Mouse (Mus musculus) MEL (cell line): ENCODE measurements at regions not wholly inside any gene's neighbourhood (a gene's known extent, or its start where the extent isn't known, plus 50 kb on each side); places are given as distances from the start of the nearest gene placed in this dataset.

Experiments
- DNase-seq: peaks from one replicate; pipeline ENCODE4 v3.0.0; 2011; ENCODE audit warnings: low read depth, low spot score
- H3K27ac ChIP-seq: 2 replicates; pipeline ENCODE4 v1.5.1; 2012; ENCODE audit warnings: low read depth, mild to moderate bottlenecking, control low read depth, low read length, moderate library complexity; ENCODE audit not compliant: control insufficient read depth
- H3K27me3 ChIP-seq, 2 experiments: fragments of 150-350 bp in 1 of 2; sonication (generic) in 1 of 2; 2 replicates each; pipeline ENCODE4 v1.6.1; 2012; ENCODE audit warnings: low read length in 2 of 2, mild to moderate bottlenecking in 2 of 2, improper control_type of control experiment in 1 of 2, moderate library complexity in 1 of 2; ENCODE audit not compliant: insufficient read depth in 2 of 2, control insufficient read depth in 1 of 2
- H3K36me3 ChIP-seq, 2 experiments: 2 replicates each; pipeline ENCODE4 v1.6.1; 2012 to 2014; ENCODE audit warnings: low read length in 2 of 2, improper control_type of control experiment in 1 of 2, inconsistent platforms in 1 of 2, mild to moderate bottlenecking in 1 of 2; ENCODE audit not compliant: insufficient read depth in 2 of 2, control insufficient read depth in 1 of 2
- H3K4me1 ChIP-seq, 2 experiments: fragments of 150-350 bp in 1 of 2; sonication (generic) in 1 of 2; 2 replicates each; pipeline ENCODE4 v1.6.1; 2012; ENCODE audit warnings: low read length in 2 of 2, improper control_type of control experiment in 1 of 2, mild to moderate bottlenecking in 1 of 2; ENCODE audit not compliant: insufficient read depth in 2 of 2, control insufficient read depth in 1 of 2
- H3K4me3 ChIP-seq, 2 experiments: fragments of 150-350 bp in 1 of 2; sonication (generic) in 1 of 2; 2 replicates each; pipeline ENCODE4 v1.5.1; 2012; ENCODE audit warnings: low read depth in 2 of 2, low read length in 2 of 2, mild to moderate bottlenecking in 2 of 2, moderate library complexity in 2 of 2, control low read depth in 1 of 2, improper control_type of control experiment in 1 of 2; ENCODE audit not compliant: control insufficient read depth in 1 of 2, insufficient read depth in 1 of 2
- H3K79me2 ChIP-seq: 2 replicates; pipeline ENCODE4 v1.6.1; 2012; ENCODE audit warnings: mild to moderate bottlenecking, low read length, moderate library complexity; ENCODE audit not compliant: control insufficient read depth, poor library complexity, insufficient read depth
- H3K9ac ChIP-seq: 2 replicates; pipeline ENCODE4 v1.6.1; 2012; ENCODE audit warnings: low read depth, mild to moderate bottlenecking, control low read depth, low read length, moderate library complexity; ENCODE audit not compliant: control insufficient read depth, poor library complexity, severe bottlenecking
- H3K9me3 ChIP-seq: fragments of 150-350 bp; sonication (generic); replicated peaks from 2 replicates; pipeline ENCODE4 v1.6.1; 2012; ENCODE audit warnings: mild to moderate bottlenecking, low read length, improper control_type of control experiment, moderate library complexity; ENCODE audit not compliant: insufficient read depth
- CHD2 ChIP-seq: IDR thresholded peaks from 2 replicates; pipeline ENCODE4 v1.6.1; 2011; ENCODE audit warnings: low read length, improper control_type of control experiment
- E2F4 ChIP-seq: IDR thresholded peaks from 2 replicates; pipeline ENCODE4 v1.6.1; 2011; ENCODE audit warnings: low read depth, low read length, improper control_type of control experiment, borderline replicate concordance
- GABPA ChIP-seq: IDR thresholded peaks from 2 replicates; pipeline ENCODE4 v1.6.1; 2012; ENCODE audit warnings: low read depth, mild to moderate bottlenecking, inconsistent platforms, low read length, improper control_type of control experiment, moderate library complexity
- GATA1 ChIP-seq: IDR thresholded peaks from 2 replicates; pipeline ENCODE4 v1.6.1; 2011; ENCODE audit warnings: low read depth, low read length, improper control_type of control experiment
- HCFC1 ChIP-seq: IDR thresholded peaks from 2 replicates; pipeline ENCODE4 v1.6.1; 2012; ENCODE audit warnings: low read depth, mild to moderate bottlenecking, inconsistent platforms, low read length, improper control_type of control experiment, moderate library complexity
- JUND ChIP-seq: IDR thresholded peaks from 2 replicates; pipeline ENCODE4 v1.6.1; 2011; ENCODE audit warnings: low read depth, mild to moderate bottlenecking, improper control_type of control experiment, low read length
- KAT2A ChIP-seq: conservative IDR thresholded peaks from 2 replicates; pipeline ENCODE4 v1.6.1; 2012; ENCODE audit warnings: low read depth, low read length, improper control_type of control experiment, inconsistent platforms
- MEF2A ChIP-seq: IDR thresholded peaks from 2 replicates; pipeline ENCODE4 v1.6.1; 2014; ENCODE audit warnings: low read depth, mild to moderate bottlenecking, inconsistent platforms, low read length, improper control_type of control experiment; ENCODE audit not compliant: poor library complexity, insufficient replicate concordance, severe bottlenecking; ENCODE audit errors: extremely low read depth
- MXI1 ChIP-seq: IDR thresholded peaks from 2 replicates; pipeline ENCODE4 v1.6.1; 2011; ENCODE audit warnings: mild to moderate bottlenecking, low read depth, low read length, improper control_type of control experiment
- MYC ChIP-seq: IDR thresholded peaks from 2 replicates; pipeline ENCODE4 v1.6.1; 2011; ENCODE audit warnings: low read depth, mild to moderate bottlenecking, low read length, improper control_type of control experiment, moderate library complexity
- NELFE ChIP-seq: IDR thresholded peaks from 2 replicates; pipeline ENCODE4 v1.6.1; 2011; ENCODE audit warnings: low read depth, low read length, improper control_type of control experiment
- POLR2AphosphoS2 ChIP-seq: IDR thresholded peaks from 2 replicates; pipeline ENCODE4 v1.6.1; 2011; ENCODE audit warnings: low read length, improper control_type of control experiment
- SIN3A ChIP-seq: IDR thresholded peaks from 2 replicates; pipeline ENCODE4 v1.6.1; 2012; ENCODE audit warnings: low read length, improper control_type of control experiment, inconsistent platforms
- SMC3 ChIP-seq: IDR thresholded peaks from 2 replicates; pipeline ENCODE4 v1.6.1; 2011; ENCODE audit warnings: low read depth, low read length, improper control_type of control experiment
- TAL1 ChIP-seq: IDR thresholded peaks from 2 replicates; pipeline ENCODE4 v1.6.1; 2012; ENCODE audit warnings: mild to moderate bottlenecking, inconsistent platforms, low read length, moderate library complexity, mixed read lengths
- TCF12 ChIP-seq: IDR thresholded peaks from 2 replicates; pipeline ENCODE4 v1.6.1; 2014; ENCODE audit warnings: low read depth, mild to moderate bottlenecking, inconsistent platforms, low read length, improper control_type of control experiment, moderate library complexity
- USF1 ChIP-seq: IDR thresholded peaks from 2 replicates; pipeline ENCODE4 v1.6.1; 2014; ENCODE audit warnings: low read depth, mild to moderate bottlenecking, inconsistent platforms, low read length, improper control_type of control experiment, moderate library complexity
- ZKSCAN1 ChIP-seq: IDR thresholded peaks from 2 replicates; pipeline ENCODE4 v1.6.1; 2012; ENCODE audit warnings: low read depth, mild to moderate bottlenecking, inconsistent platforms, low read length, improper control_type of control experiment, moderate library complexity
- ZMIZ1 ChIP-seq: IDR thresholded peaks from 2 replicates; pipeline ENCODE4 v1.6.1; 2012; ENCODE audit warnings: low read depth, mild to moderate bottlenecking, inconsistent platforms, low read length, improper control_type of control experiment, moderate library complexity
- ZNF384 ChIP-seq: IDR thresholded peaks from 2 replicates; pipeline ENCODE4 v1.6.1; 2012; ENCODE audit warnings: low read depth, mild to moderate bottlenecking, inconsistent platforms, low read length, improper control_type of control experiment

DNA sequence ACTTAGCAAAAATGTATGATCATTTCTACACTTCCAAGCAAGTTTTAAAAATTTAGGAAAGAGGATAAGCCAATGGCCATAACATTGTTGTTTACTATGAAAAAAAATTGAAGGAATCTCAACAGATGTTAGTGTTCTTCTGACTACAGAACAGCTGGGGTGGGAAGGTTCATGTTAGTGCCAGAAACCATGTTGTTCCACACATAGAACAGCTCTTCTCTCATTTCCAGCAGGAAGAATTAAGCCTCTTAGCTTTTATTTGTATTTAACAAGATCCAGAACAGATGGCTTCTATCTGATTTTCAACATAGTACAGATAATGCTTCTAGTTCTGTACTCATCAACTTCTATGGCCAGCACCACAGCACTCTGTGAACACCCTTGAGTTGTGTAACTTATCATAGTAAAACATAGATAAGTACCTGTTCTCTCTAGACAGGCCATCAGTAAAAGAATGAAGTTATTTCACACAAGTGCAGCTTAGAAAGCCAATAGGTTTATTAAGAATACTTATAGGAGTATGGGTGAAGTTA, 241.0 kb downstream of the Plod2 start:
- TF ChIP-seq MXI1 (no peak), TCF12 (no peak), CHD2 (no peak), E2F4 (no peak), KAT2A (no peak), ZNF384 (no peak)
- no peaks in the 10 kb centered on the region for H3K27me3 ChIP-seq
- H3K36me3 ChIP-seq = no peaks in the 10 kb centered on the region
- H3K9ac ChIP-seq = no peak overlapping the region
- no peak for DNase-seq
- H3K79me2 ChIP-seq = no peaks in the 10 kb centered on the region
- no peaks in the 10 kb centered on the region for H3K9me3 ChIP-seq
- H3K4me1 ChIP-seq = no peaks in the 10 kb centered on the region
- H3K4me3 ChIP-seq = no peak overlapping the region
- H3K27ac ChIP-seq = no peak overlapping the region

DNA sequence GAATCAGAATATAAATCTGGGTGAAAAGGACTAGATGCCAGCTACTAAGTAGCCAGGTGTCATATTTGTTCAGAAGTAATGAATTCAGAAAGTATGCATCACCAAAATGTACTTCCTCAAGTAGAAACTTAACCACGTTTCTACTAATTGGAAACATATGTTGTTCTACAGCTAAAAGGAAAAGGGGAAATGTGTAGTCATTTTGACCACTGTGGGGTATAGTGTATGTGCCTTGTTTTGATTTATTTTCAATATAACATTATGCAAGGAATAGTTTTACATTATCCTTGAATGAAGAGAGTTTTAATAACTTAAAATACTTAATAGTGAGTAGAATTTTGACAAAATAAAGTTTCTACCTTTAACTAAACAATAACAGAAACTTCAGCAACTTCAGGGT, 257.7 kb downstream of the Plod2 start:
- no peak for DNase-seq
- TF ChIP-seq USF1 (no peak), GABPA (no peak), JUND (no peak), POLR2AphosphoS2 (no peak), ZNF384 (no peak), MEF2A (no peak), E2F4 (no peak), SMC3 (no peak), GATA1 (no peak), MYC (no peak), KAT2A (no peak), CHD2 (no peak), NELFE (no peak), ZKSCAN1 (no peak)
- H3K36me3 ChIP-seq = no peaks in the 10 kb centered on the region
- H3K27me3 ChIP-seq = no peaks in the 10 kb centered on the region
- no peak overlapping the region for H3K9ac ChIP-seq
- no peaks in the 10 kb centered on the region for H3K9me3 ChIP-seq
- H3K27ac ChIP-seq = no peak overlapping the region
- H3K79me2 ChIP-seq = no peaks in the 10 kb centered on the region
- no peak overlapping the region for H3K4me3 ChIP-seq
- H3K4me1 ChIP-seq = no peaks in the 10 kb centered on the region

DNA sequence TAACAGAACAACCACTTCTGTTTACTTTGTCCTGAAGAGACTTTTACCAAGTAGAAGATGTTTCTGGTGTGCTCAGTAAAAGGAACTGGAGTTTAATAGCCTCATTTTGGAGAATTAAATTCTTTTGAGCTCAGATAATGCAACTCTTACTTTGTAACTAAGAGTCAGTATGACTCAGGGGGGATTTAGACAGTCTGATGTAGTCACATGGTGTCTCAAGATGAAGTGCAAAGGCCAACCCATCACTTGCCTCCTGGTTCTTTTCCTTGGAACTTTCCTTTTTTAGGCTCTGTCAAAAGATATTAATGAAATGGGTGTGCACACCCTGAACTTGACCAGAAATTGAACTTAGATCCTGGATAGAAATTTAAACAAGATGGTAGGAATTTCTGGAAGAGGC, 267.4 kb downstream of the Plod2 start:
- H3K79me2 ChIP-seq = no peaks in the 10 kb centered on the region

More for the DNA sequence above, 267.4 kb downstream of the Plod2 start:
- DNase-seq = no peak
- Histone ChIP-seq H3K4me1 (no peaks in the 10 kb centered on the region), H3K27me3 (no peaks in the 10 kb centered on the region), H3K9ac (no peak overlapping the region), H3K4me3 (no peak overlapping the region), H3K9me3 (no peaks in the 10 kb centered on the region), H3K27ac (no peak overlapping the region), H3K36me3 (no peaks in the 10 kb centered on the region)
- TF ChIP-seq TAL1 (no peak), ZMIZ1 (no peak), SIN3A (no peak), HCFC1 (no peak), POLR2AphosphoS2 (no peak), USF1 (no peak)
